Mouse (Mus musculus) activated CD4-positive, CD25-positive, alpha-beta regulatory T cell (primary cell): ENCODE results near the gene Olfr995. TPM values are rescaled to one million over a fixed set of nuclear protein-coding genes. Genes with fewer than 3 reads are reported as not detected.

Experiments
- polyA plus RNA-seq, 2 experiments: library from polyadenylated mRNA; unstranded; fragments of 100-300 nt; shearing (Covaris generic); gene quantifications; one replicate each; pipeline ENCODE4 v1.2.1; 2017

Olfr995 gene
- polyA plus RNA-seq, result under 1 TPM in 1 of 2 experiments, not detected in 1; 0.34 TPM

DNA sequence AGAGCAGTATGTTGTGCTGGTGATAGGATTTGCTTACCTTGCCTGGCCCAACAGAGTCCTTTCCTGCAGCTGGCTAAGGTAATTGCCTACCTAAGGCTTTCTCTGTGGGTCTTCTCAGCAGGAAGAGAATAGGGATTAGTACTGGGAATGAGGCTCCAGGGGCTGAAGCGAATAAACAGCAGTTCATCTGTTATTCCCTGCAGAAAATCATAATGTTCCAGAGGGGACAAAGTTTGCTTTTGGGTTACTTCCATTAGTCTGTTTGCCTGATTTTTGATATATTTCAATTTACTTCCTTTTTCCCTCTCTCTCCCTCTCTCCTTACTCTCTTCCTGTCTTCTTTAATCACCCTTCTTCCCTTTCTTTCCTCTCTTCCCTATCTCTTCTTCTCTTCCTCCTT, at the start of gene Olfr995:
Gene Olfr995, minus strand, starts transcription at position 101 of the 400 bp plus-strand sequence.

DNA sequence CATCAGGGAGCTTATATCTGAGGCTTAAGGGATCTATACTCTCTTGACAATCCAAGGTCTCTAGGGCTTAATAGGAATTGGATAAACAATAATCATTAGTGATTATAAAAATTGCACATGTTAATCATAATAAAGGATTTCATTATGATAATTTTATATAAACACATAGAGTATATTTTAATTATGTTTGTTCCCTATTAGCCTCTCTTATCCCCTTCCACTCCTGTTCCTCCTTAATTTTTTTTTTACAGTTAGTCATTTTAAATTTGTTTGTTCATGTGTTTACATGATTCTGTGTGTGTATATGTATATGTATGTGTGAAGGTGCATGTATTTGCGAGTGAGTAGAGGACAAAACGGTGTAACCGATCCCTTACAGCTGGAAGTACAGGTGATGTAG, 7.1 kb downstream of the Olfr995 start, which contains the start of gene Olfr994:
Gene Olfr994, minus strand, starts transcription at position 101 of the 400 bp plus-strand sequence.

DNA sequence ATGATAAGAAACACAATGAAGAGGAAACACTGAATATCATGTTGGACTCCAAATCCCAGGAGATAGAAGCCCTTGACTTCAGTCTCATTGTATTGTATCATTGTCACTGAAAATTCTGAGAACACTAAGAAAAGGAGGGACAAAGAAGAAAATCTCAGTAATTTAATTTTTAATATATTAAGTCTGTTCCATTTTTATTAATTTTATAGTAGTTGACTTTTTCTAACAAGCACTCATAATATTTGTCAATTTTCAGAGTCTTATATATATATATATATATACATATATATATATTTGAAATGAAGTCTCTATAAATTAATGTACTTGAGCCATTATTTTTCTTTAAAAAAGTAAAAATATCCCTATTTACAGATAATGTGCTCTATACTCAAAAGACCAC, 28.7 kb downstream of the Olfr995 start, which contains the start of gene Olfr993:
Gene Olfr993, minus strand, starts transcription at position 101 of the 400 bp plus-strand sequence.

DNA sequence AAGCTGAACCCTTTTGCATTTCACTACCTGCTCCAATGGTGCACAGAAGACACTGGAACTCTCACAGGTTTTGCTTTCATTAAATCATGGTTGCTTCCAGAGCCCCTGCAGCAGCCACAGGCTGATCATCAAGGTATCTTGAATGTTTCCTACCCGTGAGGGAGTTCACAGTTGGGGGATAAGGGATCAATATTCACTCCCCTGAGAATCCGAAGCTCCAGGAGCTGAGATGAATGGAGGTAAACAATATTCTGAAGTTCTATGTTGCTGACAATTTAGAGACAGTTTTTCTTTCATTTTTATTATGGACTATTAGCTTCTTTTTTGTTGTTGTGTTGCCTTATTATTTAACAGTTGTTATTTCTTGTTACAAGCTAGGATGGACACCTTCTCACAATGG, 34.1 kb downstream of the Olfr995 start, which contains the start of gene Olfr992:
Gene Olfr992, minus strand, starts transcription at position 101 of the 400 bp plus-strand sequence.

Other genes starting within 250 kb of the Olfr995 start
- gene Lrrc55, start 246.4 kb downstream of the Olfr995 start, polyA plus RNA-seq, result not detected
- under 1 TPM in 1 of 2 experiments, not detected in 1; 0.47 TPM for gene Olfr987, start 104.3 kb downstream of the Olfr995 start, polyA plus RNA-seq
- gene Olfr988, start 80.4 kb downstream of the Olfr995 start, polyA plus RNA-seq, result not detected
- not detected for gene Olfr992, start 34.2 kb downstream of the Olfr995 start, polyA plus RNA-seq
- not detected for gene Olfr993, start 28.8 kb downstream of the Olfr995 start, polyA plus RNA-seq
- under 1 TPM in 1 of 2 experiments, not detected in 1; 0.39 TPM for gene Olfr994, start 7.2 kb downstream of the Olfr995 start, polyA plus RNA-seq
- gene 4833423E24Rik, start 75.4 kb upstream of the Olfr995 start, polyA plus RNA-seq, result not detected
- not detected for gene Olfr996, start 135.6 kb upstream of the Olfr995 start, polyA plus RNA-seq
- not detected for gene Olfr998, start 145.3 kb upstream of the Olfr995 start, polyA plus RNA-seq
- not detected for gene Olfr1000, start 168.3 kb upstream of the Olfr995 start, polyA plus RNA-seq
- gene Olfr1002, start 207.1 kb upstream of the Olfr995 start, polyA plus RNA-seq, result not detected
- not detected for gene Olfr154, start 220.8 kb upstream of the Olfr995 start, polyA plus RNA-seq
- under 1 TPM in 1 of 2 experiments, not detected in 1; 0.22 TPM for gene Olfr1006, start 235.1 kb upstream of the Olfr995 start, polyA plus RNA-seq
- gene Olfr1008, start 245.8 kb upstream of the Olfr995 start, polyA plus RNA-seq, result not detected